Mouse (Mus musculus): Measurements from ENCODE around the gene Dgkg.

DNA sequence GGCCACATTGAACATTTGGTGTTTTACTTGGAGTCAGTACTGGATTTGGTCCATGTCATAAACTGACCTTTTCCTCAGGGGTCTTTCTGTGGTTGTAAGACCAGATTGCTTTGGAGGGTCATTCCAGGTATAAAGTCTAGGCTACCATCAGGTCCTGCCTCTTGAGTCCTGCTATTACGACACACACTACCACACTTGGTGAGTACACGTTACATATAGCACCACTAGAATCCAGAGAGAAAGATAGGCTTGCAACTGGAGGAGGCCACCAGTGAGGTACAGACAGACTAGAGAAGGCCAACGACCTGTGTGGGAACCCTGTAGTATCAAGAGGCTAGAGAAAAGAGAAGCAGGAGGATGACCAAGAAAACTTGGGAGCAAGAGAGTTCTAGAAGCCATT is 157.6 kb downstream of the Dgkg start:
- TF ChIP-seq CTCF (IDR thresholded peaks at IDR 0.05; ENCODE audit: extremely low read depth, insufficient read depth, insufficient read length, insufficient replicate concordance) (no peak), POLR2A (IDR thresholded peaks at IDR 0.05; ENCODE audit: low read depth, low read length) (no peak)

All from spleen, adult 2 months (tissue).